Mouse (Mus musculus) kidney, embryonic 14.5 days (tissue): ENCODE measurements at regions not wholly inside any gene's neighbourhood (a gene's known extent, or its start where the extent isn't known, plus 50 kb on each side); places are given as distances from the start of the nearest gene placed in this dataset.

ENCODE experiments used
- ATAC-seq: fragments of 200-750 bp; cut with Nextera tagmentation; 2 replicates; pipeline ENCODE4 v1.8.0; 2017; ENCODE audit warnings: moderate number of reproducible peaks, mild to moderate bottlenecking, moderate TSS enrichment, moderate library complexity; ENCODE audit not compliant: low FRiP score, low TSS enrichment
- H3K27ac ChIP-seq: fragments of 300-500 bp; sonication (generic); 2 replicates; pipeline ENCODE4 v1.5.1; 2014; ENCODE audit warnings: low read depth, mild to moderate bottlenecking, low read length, moderate library complexity, mixed read lengths
- H3K27me3 ChIP-seq: fragments of 300-500 bp; sonication (generic); 2 replicates; pipeline ENCODE4 v1.6.1; 2014; ENCODE audit warnings: mild to moderate bottlenecking, low read length; ENCODE audit not compliant: control insufficient read depth, insufficient read depth
- H3K36me3 ChIP-seq: fragments of 300-500 bp; sonication (generic); 2 replicates; pipeline ENCODE4 v1.6.1; 2014; ENCODE audit warnings: low read length, mixed read lengths; ENCODE audit not compliant: control insufficient read depth, insufficient read depth
- H3K4me1 ChIP-seq: fragments of 300-500 bp; sonication (generic); 2 replicates; pipeline ENCODE4 v1.6.1; 2014; ENCODE audit warnings: low read length, mixed read lengths; ENCODE audit not compliant: control insufficient read depth, insufficient read depth
- H3K4me2 ChIP-seq: fragments of 300-500 bp; sonication (generic); replicated peaks from 2 replicates; pipeline ENCODE4 v1.6.1; 2014; ENCODE audit warnings: low read depth, mild to moderate bottlenecking, low read length
- H3K4me3 ChIP-seq: fragments of 300-500 bp; sonication (generic); 2 replicates; pipeline ENCODE4 v1.5.1; 2014; ENCODE audit warnings: mild to moderate bottlenecking, low read length
- H3K9ac ChIP-seq: fragments of 300-500 bp; sonication (generic); 2 replicates; pipeline ENCODE4 v1.6.1; 2014; ENCODE audit warnings: low read depth, mild to moderate bottlenecking, low read length, moderate library complexity
- H3K9me3 ChIP-seq: fragments of 300-500 bp; sonication (generic); 2 replicates; pipeline ENCODE4 v1.6.1; 2016; ENCODE audit warnings: low read length; ENCODE audit not compliant: control insufficient read depth
- WGBS: fragments of 180-500 bp; shearing (Covaris S2); extraction: QIAGEN DNeasy Blood & Tissue Kit; methylation state at CpG from one replicate; pipeline ENCODE4 v1.1.7; 2014; 5-methylcytosine and 5-hydroxymethylcytosine counted together

- no peaks in the 10 kb centered on the region for H3K27me3 ChIP-seq
- no peaks in the 10 kb centered on the region for H3K36me3 ChIP-seq
- no peaks in the 10 kb centered on the region for H3K9me3 ChIP-seq
- H3K4me1 ChIP-seq = no peaks in the 10 kb centered on the region
- no peak overlapping the region for H3K9ac ChIP-seq
- H3K4me2 ChIP-seq = no peak overlapping the region
- no peak overlapping the region for H3K27ac ChIP-seq
- no peak for ATAC-seq
- 91% methylated on average over 12 of the region's 12 CpGs for WGBS
- no peak overlapping the region for H3K4me3 ChIP-seq
Observed at GRCm38 (mm10) chr19:6664311-6664952, 121.6 kb upstream of the Slc22a12 start.

- Histone ChIP-seq H3K4me3 (no peak overlapping the region), H3K36me3 (no peaks in the 10 kb centered on the region), H3K9ac (no peak overlapping the region), H3K9me3 (no peaks in the 10 kb centered on the region), H3K4me1 (no peaks in the 10 kb centered on the region), H3K27me3 (no peaks in the 10 kb centered on the region), H3K4me2 (no peak overlapping the region), H3K27ac (no peak overlapping the region)
- ATAC-seq = peak; percentile 79; the same call in 1 of the 2 replicates
- 4% methylated on average over 10 of the region's 10 CpGs for WGBS
Observed at GRCm38 (mm10) chr19:6663391-6663790, 120.6 kb upstream of the Slc22a12 start.

GRCm38 (mm10) chr19:6662346-6662939, 119.6 kb upstream of the Slc22a12 start:
- no peak overlapping the region for H3K4me2 ChIP-seq
- no peaks in the 10 kb centered on the region for H3K4me1 ChIP-seq
- no peaks in the 10 kb centered on the region for H3K27me3 ChIP-seq
- no peaks in the 10 kb centered on the region for H3K36me3 ChIP-seq
- no peak overlapping the region for H3K9ac ChIP-seq
- H3K4me3 ChIP-seq = no peak overlapping the region
- no peak for ATAC-seq
- H3K9me3 ChIP-seq = no peaks in the 10 kb centered on the region
- H3K27ac ChIP-seq = no peak overlapping the region
- 35% methylated on average over 4 of the region's 4 CpGs for WGBS

- 42% methylated on average over 2 of the region's 2 CpGs for WGBS
- H3K4me1 ChIP-seq = no peaks in the 10 kb centered on the region
- ATAC-seq = no peak
Observed at GRCm38 (mm10) chr19:6661508-6661871, 118.7 kb upstream of the Slc22a12 start.

GRCm38 (mm10) chr19:6660723-6661507, 118.1 kb upstream of the Slc22a12 start:
- H3K4me3 ChIP-seq = no peak overlapping the region
- WGBS = 34% methylated on average over 8 of the region's 8 CpGs
- no peaks in the 10 kb centered on the region for H3K4me1 ChIP-seq
- no peaks in the 10 kb centered on the region for H3K9me3 ChIP-seq
- no peak for ATAC-seq
- no peaks in the 10 kb centered on the region for H3K27me3 ChIP-seq
- H3K27ac ChIP-seq = no peak overlapping the region
- no peaks in the 10 kb centered on the region for H3K36me3 ChIP-seq
- no peak overlapping the region for H3K9ac ChIP-seq
- no peak overlapping the region for H3K4me2 ChIP-seq

More at GRCm38 (mm10) chr19:6661508-6661871, 118.7 kb upstream of the Slc22a12 start:
- Histone ChIP-seq H3K36me3 (no peaks in the 10 kb centered on the region), H3K4me2 (no peak overlapping the region), H3K4me3 (no peak overlapping the region), H3K27me3 (no peaks in the 10 kb centered on the region), H3K9me3 (no peaks in the 10 kb centered on the region), H3K9ac (no peak overlapping the region), H3K27ac (no peak overlapping the region)

- no peak overlapping the region for H3K4me3 ChIP-seq
- H3K36me3 ChIP-seq = no peaks in the 10 kb centered on the region
- H3K4me2 ChIP-seq = no peak overlapping the region
- H3K27ac ChIP-seq = no peak overlapping the region
- no peak for ATAC-seq
- no peaks in the 10 kb centered on the region for H3K4me1 ChIP-seq
- H3K27me3 ChIP-seq = no peaks in the 10 kb centered on the region
- 92% methylated on average over 8 of the region's 8 CpGs for WGBS
- H3K9ac ChIP-seq = no peak overlapping the region
- no peaks in the 10 kb centered on the region for H3K9me3 ChIP-seq
Observed at GRCm38 (mm10) chr19:6660157-6660556, 117.3 kb upstream of the Slc22a12 start.

GRCm38 (mm10) chr19:6654550-6654949, 111.7 kb upstream of the Slc22a12 start:
- H3K4me3 ChIP-seq = no peak overlapping the region
- WGBS = 93% methylated on average over 5 of the region's 5 CpGs
- H3K9me3 ChIP-seq = no peaks in the 10 kb centered on the region
- H3K4me1 ChIP-seq = no peaks in the 10 kb centered on the region
- H3K27me3 ChIP-seq = no peaks in the 10 kb centered on the region
- H3K36me3 ChIP-seq = no peaks in the 10 kb centered on the region
- ATAC-seq = no peak
- H3K4me2 ChIP-seq = no peak overlapping the region
- no peak overlapping the region for H3K27ac ChIP-seq
- no peak overlapping the region for H3K9ac ChIP-seq

- Histone ChIP-seq H3K27me3 (no peaks in the 10 kb centered on the region), H3K27ac (no peak overlapping the region), H3K4me1 (no peaks in the 10 kb centered on the region), H3K36me3 (no peaks in the 10 kb centered on the region), H3K4me3 (no peak overlapping the region), H3K4me2 (no peak overlapping the region), H3K9me3 (no peaks in the 10 kb centered on the region), H3K9ac (no peak overlapping the region)
- 88% methylated on average over 4 of the region's 4 CpGs for WGBS
- ATAC-seq = no peak
Observed at GRCm38 (mm10) chr19:6652775-6653174, 109.9 kb upstream of the Slc22a12 start.

GRCm38 (mm10) chr19:6651192-6651591, 108.4 kb upstream of the Slc22a12 start:
- Histone ChIP-seq H3K9me3 (no peaks in the 10 kb centered on the region), H3K9ac (no peak overlapping the region), H3K27ac (no peak overlapping the region), H3K4me2 (no peak overlapping the region), H3K27me3 (no peaks in the 10 kb centered on the region), H3K4me3 (no peak overlapping the region), H3K36me3 (no peaks in the 10 kb centered on the region), H3K4me1 (no peaks in the 10 kb centered on the region)
- no peak for ATAC-seq
- WGBS = 84% methylated on average over 5 of the region's 5 CpGs
